Mouse (Mus musculus) right cerebral cortex, postnatal 25 days (tissue): Measurements from ENCODE around the gene Cdc25b.

ENCODE experiments used
- DNase-seq: peaks from one replicate; pipeline ENCODE4 v3.0.0; 2022

Cdc25b gene

DNA sequence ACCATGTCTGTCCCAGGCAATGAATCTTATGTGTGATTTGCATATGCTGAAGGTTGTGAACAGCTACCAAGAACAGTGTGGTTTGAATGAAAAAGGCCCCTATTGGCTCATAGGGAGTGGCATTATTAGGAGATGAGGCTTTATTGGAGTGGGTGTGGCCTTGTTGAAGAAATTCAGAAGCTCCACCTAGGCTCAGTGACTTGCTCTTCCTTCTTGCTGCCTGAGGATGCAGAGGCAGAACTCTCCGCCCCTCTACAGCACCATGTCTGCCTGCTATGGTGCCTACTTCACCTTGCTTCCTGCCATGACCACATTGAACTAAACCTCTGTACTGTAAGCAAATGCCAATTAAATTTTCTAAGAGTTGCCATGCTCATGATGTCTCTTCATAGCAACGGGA lies 45.8 kb downstream of the Cdc25b start:
- no peak for DNase-seq

DNA sequence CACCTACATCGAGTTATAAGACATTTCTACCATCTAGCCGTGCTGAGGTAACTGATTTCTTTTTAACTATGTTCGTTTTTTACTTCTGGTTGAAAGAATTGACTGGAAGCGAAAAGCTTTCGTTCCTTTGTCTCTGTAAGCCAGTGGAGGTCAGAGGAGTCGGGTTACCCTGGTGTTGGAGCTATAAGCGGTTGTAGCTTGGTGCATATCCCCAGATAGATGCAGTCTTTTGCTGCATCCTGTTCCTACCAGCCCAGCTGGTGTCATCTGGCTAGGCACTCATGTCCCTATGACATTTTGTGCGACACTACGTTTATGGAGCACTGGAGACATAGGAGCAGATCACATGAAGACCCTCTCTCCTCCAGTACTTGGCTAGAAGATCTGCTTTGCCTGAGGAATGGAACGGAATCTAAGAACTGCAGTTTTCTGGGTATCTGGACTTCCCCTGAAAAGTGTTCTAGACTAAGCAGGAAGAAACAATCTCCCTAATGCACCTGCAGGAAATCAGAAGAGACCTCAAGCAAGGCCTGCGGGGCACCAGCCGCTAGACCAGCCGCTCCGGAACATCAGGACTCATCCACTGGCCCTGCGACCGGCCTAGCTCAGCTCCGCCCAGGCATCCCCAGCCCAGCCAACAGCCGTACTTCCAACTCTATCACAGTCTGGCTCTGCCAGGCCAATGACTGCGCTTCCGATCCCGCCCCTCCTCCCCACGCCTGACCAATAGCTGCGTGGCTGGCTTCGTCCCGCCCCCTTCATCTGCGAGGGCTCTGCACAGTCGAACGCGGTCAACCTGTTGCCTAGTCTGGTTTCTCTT lies 46.8 kb downstream of the Cdc25b start, which contains the start of gene Mavs:
Gene Mavs, plus strand, starts transcription at position 757 of the 820 bp plus-strand sequence.
- DNase-seq: peak; percentile 90

DNA sequence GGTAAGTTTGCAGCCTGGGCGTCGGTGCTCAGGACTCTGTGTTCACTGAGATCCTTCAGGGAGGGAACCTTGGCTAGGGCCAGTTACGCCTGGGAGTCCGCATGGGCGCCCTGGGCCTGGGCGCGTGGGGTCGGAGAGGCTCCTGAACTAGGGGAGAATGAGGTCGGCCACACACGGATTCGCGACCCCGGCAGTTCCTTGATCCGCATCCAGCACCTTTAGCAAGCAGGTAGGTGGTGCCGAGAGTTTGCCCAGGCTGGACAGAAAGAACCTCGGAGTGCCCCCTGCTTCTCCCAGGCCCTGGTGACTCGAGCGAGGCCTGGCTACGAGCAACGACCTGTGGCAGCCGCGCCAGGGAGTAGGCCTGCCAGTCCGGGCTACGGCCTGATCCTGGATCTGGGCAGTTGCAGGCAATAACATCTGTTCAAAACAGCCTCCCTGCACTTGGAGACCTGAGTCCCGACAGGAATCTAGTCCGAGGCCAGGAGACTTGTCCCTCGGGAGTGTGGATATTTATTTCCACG lies 47.4 kb downstream of the Cdc25b start:
- DNase-seq: no peak

DNA sequence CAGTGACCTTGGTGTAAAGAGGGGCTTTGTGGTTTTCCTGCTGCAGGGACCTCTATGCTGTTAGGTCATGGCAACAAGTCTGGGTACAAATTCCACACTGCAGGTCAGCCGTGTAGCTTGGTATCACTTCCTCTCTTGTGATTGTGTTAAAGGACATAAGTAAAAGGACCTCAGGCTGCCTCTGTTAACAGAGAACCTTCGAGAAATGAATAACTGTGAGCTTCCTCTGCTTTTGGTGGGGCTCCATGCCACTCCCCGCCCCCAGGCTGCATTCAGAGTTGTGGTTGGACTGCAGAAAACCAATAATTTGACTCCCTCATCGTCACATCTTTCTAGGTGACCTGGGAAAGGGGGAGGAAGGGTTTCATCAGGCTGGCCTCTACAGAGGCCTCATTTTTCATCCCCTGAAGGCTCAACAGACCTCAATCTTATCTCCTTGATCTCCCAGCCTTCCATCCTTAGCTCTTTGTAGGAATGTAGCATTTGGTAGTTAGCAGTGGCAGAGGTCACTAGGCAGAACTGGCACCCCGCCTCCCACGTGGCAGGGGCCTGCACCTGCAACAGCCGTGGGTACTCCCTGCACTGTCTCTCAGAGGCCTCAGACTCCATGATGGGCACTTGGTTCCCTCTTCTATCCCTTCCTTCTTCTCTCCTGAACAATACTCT lies 48.4 kb downstream of the Cdc25b start:
- no peak for DNase-seq

DNA sequence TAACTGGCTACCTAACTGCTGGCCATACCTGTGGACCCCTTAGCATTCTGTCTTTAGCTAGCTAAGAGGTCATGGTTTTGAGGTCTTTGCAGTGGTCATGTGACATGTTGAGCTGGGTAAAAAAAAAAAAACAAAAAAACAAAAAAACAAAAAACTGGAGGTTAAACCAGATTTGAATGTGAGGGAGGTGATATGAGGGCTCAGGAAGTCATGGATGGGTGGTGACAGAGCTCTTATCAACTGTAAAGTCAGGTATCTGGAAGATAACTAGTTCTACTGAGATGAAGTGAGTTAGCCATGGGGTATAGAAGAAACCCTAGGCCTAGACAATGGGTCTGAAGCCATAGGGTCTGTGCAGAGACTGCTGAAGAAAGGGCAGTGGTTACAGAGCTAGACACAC lies 55.4 kb downstream of the Cdc25b start:
- no peak for DNase-seq

DNA sequence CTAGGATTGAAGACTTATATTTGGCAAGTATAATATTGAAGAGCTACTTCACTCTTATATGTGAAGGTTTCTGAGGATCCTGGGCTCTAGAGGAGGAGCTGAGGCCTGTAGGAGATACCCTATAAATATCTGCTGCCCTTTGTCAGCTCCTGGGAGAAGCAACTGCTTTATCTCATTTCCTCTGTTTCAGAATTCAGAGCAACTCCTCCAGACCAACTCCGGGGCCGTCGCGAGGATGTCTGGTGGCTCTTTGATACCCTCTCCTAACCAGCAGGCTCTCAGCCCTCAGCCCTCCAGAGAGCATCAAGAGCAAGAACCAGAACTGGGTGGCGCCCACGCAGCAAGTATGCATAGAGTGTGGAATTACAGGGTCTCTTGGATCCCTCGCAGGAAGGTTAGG lies 56.2 kb downstream of the Cdc25b start:
- DNase-seq: no peak
